Mouse (Mus musculus) testis, adult 2 months (tissue): Measurements from ENCODE around the gene Lrrc7. TPM values are rescaled to one million over a fixed set of nuclear protein-coding genes. Genes with fewer than 3 reads are reported as not detected.

Experiments
- H3K27ac ChIP-seq: fragments of 200-500 bp; 2 replicates; pipeline ENCODE4 v1.5.1; 2012; ENCODE audit warnings: low read depth, low read length; ENCODE audit not compliant: control insufficient read depth, insufficient read depth
- H3K27me3 ChIP-seq: fragments of 200-500 bp; 2 replicates; pipeline ENCODE4 v1.6.1; 2012; ENCODE audit warnings: mild to moderate bottlenecking, low read length, moderate library complexity; ENCODE audit not compliant: control insufficient read depth, insufficient read depth
- H3K36me3 ChIP-seq: fragments of 200-500 bp; 2 replicates; pipeline ENCODE4 v1.6.1; 2012; ENCODE audit warnings: mild to moderate bottlenecking, low read length; ENCODE audit not compliant: control insufficient read depth, insufficient read depth
- H3K4me1 ChIP-seq: fragments of 200-500 bp; 2 replicates; pipeline ENCODE4 v1.6.1; 2012; ENCODE audit warnings: low read length; ENCODE audit not compliant: control insufficient read depth, insufficient read depth
- H3K4me3 ChIP-seq: fragments of 200-500 bp; 2 replicates; pipeline ENCODE4 v1.5.1; 2012; ENCODE audit warnings: low read depth, mild to moderate bottlenecking, low read length, moderate library complexity, mixed read lengths; ENCODE audit not compliant: control insufficient read depth
- CTCF ChIP-seq: fragments of 200-500 bp; IDR thresholded peaks from 2 replicates; pipeline ENCODE4 v1.5.1; 2012; ENCODE audit warnings: low read depth, mild to moderate bottlenecking, inconsistent platforms, low read length, moderate library complexity; ENCODE audit not compliant: control insufficient read depth, insufficient read depth, insufficient replicate concordance
- POLR2A ChIP-seq: fragments of 200-500 bp; IDR thresholded peaks from 2 replicates; pipeline ENCODE4 v1.6.1; 2012; ENCODE audit warnings: low read depth, mild to moderate bottlenecking, inconsistent platforms, low read length, moderate library complexity; ENCODE audit not compliant: control insufficient read depth
- polyA plus RNA-seq: library from polyadenylated mRNA; depleted of rRNA; stranded (reverse); fragments of >200 nt; gene quantifications from 2 replicates; pipeline ENCODE4 v1.2.3, GENCODE M21; 2012

Lrrc7 gene
- polyA plus RNA-seq, 1 experiment: 0.02 TPM

- no peak for TF ChIP-seq POLR2A
- TF ChIP-seq CTCF: no peak
- Histone ChIP-seq H3K27ac (no peak overlapping the region), H3K27me3 (no peaks in the 10 kb centered on the region), H3K36me3 (no peaks in the 10 kb centered on the region), H3K4me3 (no peak overlapping the region), H3K4me1 (no peaks in the 10 kb centered on the region)
These were observed 205.3 kb downstream of the Lrrc7 start for GRCm38 (mm10) chr3:158356706-158357105.

- no peak overlapping the region for H3K4me3 ChIP-seq
- no peaks in the 10 kb centered on the region for H3K4me1 ChIP-seq
- no peak overlapping the region for H3K27ac ChIP-seq
- TF ChIP-seq CTCF: no peak
- no peak for TF ChIP-seq POLR2A
- H3K27me3 ChIP-seq: no peaks in the 10 kb centered on the region
- no peaks in the 10 kb centered on the region for H3K36me3 ChIP-seq
These were observed 205.8 kb downstream of the Lrrc7 start for GRCm38 (mm10) chr3:158356194-158356593.

DNA sequence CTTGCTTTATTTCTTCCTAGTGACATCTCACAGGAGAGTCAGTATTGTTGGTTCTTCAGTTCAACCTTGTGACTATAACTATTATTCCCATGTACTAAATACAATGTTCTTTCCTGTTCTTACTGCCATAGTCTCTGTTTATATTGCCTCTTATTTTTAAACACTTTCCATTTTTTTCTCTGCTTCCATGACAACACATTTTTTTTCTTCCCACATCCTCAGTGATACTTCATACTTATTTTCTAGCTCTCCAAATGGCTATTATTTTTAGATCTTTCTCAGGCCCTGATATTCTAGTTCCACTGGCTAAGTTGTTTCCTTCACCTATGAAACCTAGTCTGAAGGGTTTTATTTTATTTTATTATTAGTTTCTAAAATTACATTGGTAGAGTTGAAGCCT, 221.2 kb downstream of the Lrrc7 start:
- H3K27me3 ChIP-seq: no peaks in the 10 kb centered on the region

DNA sequence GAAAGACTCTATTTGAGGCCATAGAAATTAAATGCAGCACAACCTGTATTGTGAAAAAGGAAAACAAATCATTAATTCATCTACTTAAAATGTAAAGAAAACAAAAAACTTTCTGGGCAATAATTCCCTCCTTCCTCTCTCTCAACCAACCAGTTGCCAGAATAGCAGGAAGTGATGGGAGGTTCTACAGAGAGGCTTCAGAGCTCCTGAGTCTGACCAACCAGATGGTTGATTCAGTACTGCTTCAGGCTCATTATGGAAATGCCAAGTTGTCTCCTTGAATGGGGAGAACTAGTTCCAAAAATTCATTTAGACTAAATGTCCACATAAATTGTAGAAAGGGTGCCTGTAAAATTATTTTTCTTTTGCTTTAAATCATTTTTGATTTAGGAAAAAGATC, 231.9 kb downstream of the Lrrc7 start:
- no peak overlapping the region for H3K4me3 ChIP-seq
- TF ChIP-seq CTCF (no peak), POLR2A (no peak)
- H3K36me3 ChIP-seq: no peaks in the 10 kb centered on the region

More for the DNA sequence above, 221.2 kb downstream of the Lrrc7 start:
- Histone ChIP-seq H3K27ac (no peak overlapping the region), H3K36me3 (no peaks in the 10 kb centered on the region), H3K4me1 (no peaks in the 10 kb centered on the region), H3K4me3 (no peak overlapping the region)
- TF ChIP-seq POLR2A: no peak
- no peak for TF ChIP-seq CTCF

GRCm38 (mm10) chr3:158310391-158310790, 251.6 kb downstream of the Lrrc7 start:
- no peak overlapping the region for H3K4me3 ChIP-seq
- no peak overlapping the region for H3K27ac ChIP-seq
- no peaks in the 10 kb centered on the region for H3K36me3 ChIP-seq
- H3K4me1 ChIP-seq: no peaks in the 10 kb centered on the region
- H3K27me3 ChIP-seq: no peaks in the 10 kb centered on the region
- TF ChIP-seq CTCF: no peak
- no peak for TF ChIP-seq POLR2A

More for the DNA sequence above, 231.9 kb downstream of the Lrrc7 start:
- no peak overlapping the region for H3K27ac ChIP-seq
- H3K27me3 ChIP-seq: no peaks in the 10 kb centered on the region
- no peaks in the 10 kb centered on the region for H3K4me1 ChIP-seq

GRCm38 (mm10) chr3:158307415-158307814, 254.6 kb downstream of the Lrrc7 start:
- Histone ChIP-seq H3K4me3 (no peak overlapping the region), H3K27ac (no peak overlapping the region), H3K4me1 (no peaks in the 10 kb centered on the region), H3K27me3 (no peaks in the 10 kb centered on the region), H3K36me3 (no peaks in the 10 kb centered on the region)
- TF ChIP-seq POLR2A: no peak
- TF ChIP-seq CTCF: no peak

DNA sequence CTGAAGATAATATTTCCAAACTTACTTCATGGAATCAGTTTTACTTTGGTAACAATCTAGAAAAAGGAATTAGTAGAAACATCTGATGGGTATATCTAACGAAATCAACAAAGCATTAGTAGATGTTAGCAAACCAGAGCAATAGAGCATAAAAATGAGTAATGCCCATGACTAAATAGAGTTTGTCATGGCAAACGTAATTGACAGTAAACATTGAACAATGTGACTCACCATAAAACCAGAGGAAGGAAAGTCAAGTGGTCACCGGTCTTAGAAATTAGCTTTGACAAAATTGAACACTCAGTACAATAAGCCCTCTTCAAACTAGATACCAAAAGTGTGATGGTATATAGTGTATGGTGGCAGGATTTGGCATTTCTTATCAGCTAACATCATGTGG, 263.3 kb downstream of the Lrrc7 start:
- TF ChIP-seq CTCF (no peak), POLR2A (no peak)
- Histone ChIP-seq H3K36me3 (no peaks in the 10 kb centered on the region), H3K4me3 (no peak overlapping the region), H3K27ac (no peak overlapping the region), H3K4me1 (no peaks in the 10 kb centered on the region), H3K27me3 (no peaks in the 10 kb centered on the region)

GRCm38 (mm10) chr3:158295041-158295440, 267.0 kb downstream of the Lrrc7 start:
- H3K4me3 ChIP-seq: no peak overlapping the region
- no peak overlapping the region for H3K27ac ChIP-seq
- no peaks in the 10 kb centered on the region for H3K27me3 ChIP-seq
- H3K36me3 ChIP-seq: no peaks in the 10 kb centered on the region
- TF ChIP-seq CTCF: no peak
- TF ChIP-seq POLR2A: no peak
- H3K4me1 ChIP-seq: no peaks in the 10 kb centered on the region
